Mouse (Mus musculus): Measurements from ENCODE around the gene Dennd4a. TPM values are rescaled to one million over a fixed set of nuclear protein-coding genes. Genes with fewer than 3 reads are reported as not detected.
A peak's percentile ranks its signal among the peaks of the same experiment; 100 is the strongest.
"Not testable (repeated sequence)": the region's sequence is repeated elsewhere in the genome, so short reads cannot be mapped to it uniquely, and the experiment has no call there.

Dennd4a gene
- total RNA-seq, 2 experiments from 2014 or later = 58.2 to 62.8 TPM

- DNase-seq (ENCODE audit: low spot score in 2 of 2) = no peak
- intact Hi-C loops (cut with DNase I) = no loop called here
Measured at GRCm38 (mm10) chr9:64806335-64807060, 4.6 kb upstream of the Dennd4a start.

GRCm38 (mm10) chr9:64807061-64807808, 3.9 kb upstream of the Dennd4a start:
- intact Hi-C loops (cut with DNase I) = no loop called here
- no peak for DNase-seq (ENCODE audit: low spot score in 2 of 2)

DNA sequence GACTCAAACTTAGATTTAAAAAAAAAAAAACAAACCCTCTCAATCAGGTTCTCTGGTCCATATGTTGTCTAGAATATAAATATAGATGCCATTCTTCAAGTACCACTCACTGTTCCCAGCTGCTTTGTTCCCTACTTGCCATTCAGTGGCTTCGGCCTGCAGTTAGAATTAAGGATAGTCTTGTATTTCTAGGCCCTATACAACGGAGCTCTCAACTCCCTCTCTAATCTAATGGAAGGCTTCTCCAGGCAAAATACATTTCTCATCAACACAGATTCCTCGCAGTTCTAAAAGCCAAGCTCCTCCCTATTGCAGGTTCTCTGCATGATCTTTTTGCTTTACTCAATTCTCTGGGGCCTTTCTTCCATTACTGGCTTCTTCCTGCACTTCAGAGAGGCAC, 1.3 kb upstream of the Dennd4a start:
- no peak for DNase-seq (ENCODE audit: low spot score in 2 of 2)
- intact Hi-C loops (cut with DNase I) = loop anchor here (2.0 kb wide), 2 partner anchors 21 to 73 kb away; partner anchors contain the start of gene Rab11a

DNA sequence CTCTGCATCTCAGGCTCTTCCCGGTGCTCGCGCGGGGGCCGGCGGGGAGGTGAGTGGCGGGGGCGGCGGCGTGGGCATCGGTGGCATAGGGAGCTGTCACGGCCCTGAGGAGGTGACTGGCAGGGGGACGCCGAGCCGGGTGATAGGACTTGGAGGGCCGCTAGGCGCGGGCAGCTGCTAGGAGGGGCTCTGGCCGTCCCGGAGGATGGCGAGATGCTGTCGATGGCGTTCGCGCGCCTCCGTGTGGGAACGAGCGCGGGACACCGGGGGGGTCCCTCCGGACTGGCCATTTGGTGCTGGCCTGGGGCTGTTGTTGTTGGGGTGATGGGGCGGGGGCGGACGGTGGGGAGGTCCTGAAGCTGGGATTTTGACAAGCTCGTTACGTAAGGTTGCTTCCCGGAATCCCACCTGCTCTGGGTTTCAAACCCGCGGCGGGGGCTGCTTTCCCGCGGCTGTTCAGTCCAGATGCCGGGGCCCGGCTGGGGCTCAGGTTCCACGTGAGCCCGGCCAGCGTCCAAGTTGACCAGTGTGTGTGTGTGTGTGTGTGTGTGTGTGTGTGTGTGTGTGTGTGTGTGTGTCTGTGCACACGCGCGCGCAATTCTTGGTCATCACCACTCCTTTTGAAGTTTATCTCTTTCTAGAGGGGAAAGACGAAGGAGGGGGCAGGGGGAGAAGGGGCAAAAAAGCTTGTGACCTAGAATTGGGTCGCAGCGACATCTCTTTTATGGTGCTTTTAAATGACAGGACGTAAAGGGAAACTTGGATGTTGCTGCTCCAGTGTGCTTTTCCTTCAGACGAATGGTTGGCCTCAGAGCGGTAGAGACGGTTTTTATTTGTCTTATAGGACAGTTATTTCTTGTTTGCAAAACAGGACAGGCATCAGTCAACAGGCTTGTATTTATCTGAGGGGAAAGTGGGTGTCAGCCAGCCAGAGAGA, 666 bp downstream of the Dennd4a start:
- intact Hi-C loops (cut with DNase I) = loop anchor here (2.0 kb wide), 2 partner anchors 23 to 75 kb away; partner anchors contain the start of gene Rab11a
- DNase-seq (ENCODE audit: low spot score in 2 of 2) = peak; percentile 50 to 52

- no peak for DNase-seq (ENCODE audit: low spot score in 2 of 2)
- intact Hi-C loops (cut with DNase I) = no loop called here
Measured at GRCm38 (mm10) chr9:64812475-64812860, 1.3 kb downstream of the Dennd4a start.

GRCm38 (mm10) chr9:64814273-64814672, 3.1 kb downstream of the Dennd4a start:
- no peak for DNase-seq (ENCODE audit: low spot score in 2 of 2)
- intact Hi-C loops (cut with DNase I) = no loop called here

DNA sequence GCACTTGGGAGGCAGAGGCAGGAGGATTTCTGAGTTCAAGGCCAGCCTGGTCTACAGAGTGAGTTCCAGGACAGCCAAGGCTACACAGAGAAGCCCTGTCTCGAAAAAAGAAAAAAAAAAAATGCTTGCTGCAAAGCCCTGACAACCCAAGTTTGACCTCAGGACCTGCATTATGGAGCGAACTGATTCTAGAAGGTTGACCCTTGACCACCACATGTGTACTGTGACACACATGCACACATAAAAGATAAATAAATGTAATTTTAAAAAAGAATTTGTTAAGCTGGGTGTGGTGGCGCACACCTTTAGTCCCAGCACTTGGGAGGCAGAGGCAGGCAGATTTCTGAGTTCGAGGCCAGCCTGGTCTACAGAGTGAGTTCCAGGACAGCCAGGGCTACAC, 8.5 kb downstream of the Dennd4a start:
- intact Hi-C loops (cut with DNase I) = loop anchor here (5.0 kb wide), 1 partner anchor 477 kb away; the partner anchor contains the start of gene Dis3l
- not testable (repeated sequence) for DNase-seq (ENCODE audit: low spot score in 2 of 2)

GRCm38 (mm10) chr9:64820086-64820795, 9.1 kb downstream of the Dennd4a start:
- DNase-seq (ENCODE audit: low spot score in 2 of 2) = no peak
- intact Hi-C loops (cut with DNase I) = loop anchor here (5.0 kb wide), 1 partner anchor 478 kb away; the partner anchor contains the start of gene Dis3l

- intact Hi-C loops (cut with DNase I) = loop anchor here (5.0 kb wide), 1 partner anchor 480 kb away; the partner anchor contains the start of gene Dis3l
Measured at GRCm38 (mm10) chr9:64822235-64822634, 11.1 kb downstream of the Dennd4a start.

GRCm38 (mm10) chr9:64824389-64825008, 13.4 kb downstream of the Dennd4a start:
- DNase-seq (ENCODE audit: low spot score in 2 of 2) = no peak
- intact Hi-C loops (cut with DNase I) = loop anchor here (5.0 kb wide), 1 partner anchor 482 kb away; the partner anchor contains the start of gene Dis3l

More at GRCm38 (mm10) chr9:64822235-64822634, 11.1 kb downstream of the Dennd4a start:
- no peak for DNase-seq (ENCODE audit: low spot score in 2 of 2)

- intact Hi-C loops (cut with DNase I) = no loop called here
- DNase-seq (ENCODE audit: low spot score in 2 of 2) = no peak
Measured at GRCm38 (mm10) chr9:64830092-64830618, 19.0 kb downstream of the Dennd4a start.

GRCm38 (mm10) chr9:64830641-64831040, 19.5 kb downstream of the Dennd4a start:
- intact Hi-C loops (cut with DNase I) = no loop called here
- no peak for DNase-seq (ENCODE audit: low spot score in 2 of 2)

- DNase-seq (ENCODE audit: low spot score in 2 of 2) = no peak
- intact Hi-C loops (cut with DNase I) = no loop called here
Measured at GRCm38 (mm10) chr9:64831760-64832159, 20.6 kb downstream of the Dennd4a start.

GRCm38 (mm10) chr9:64834418-64834817, 23.3 kb downstream of the Dennd4a start:
- intact Hi-C loops (cut with DNase I) = no loop called here
- DNase-seq (ENCODE audit: low spot score in 2 of 2) = no peak

DNA sequence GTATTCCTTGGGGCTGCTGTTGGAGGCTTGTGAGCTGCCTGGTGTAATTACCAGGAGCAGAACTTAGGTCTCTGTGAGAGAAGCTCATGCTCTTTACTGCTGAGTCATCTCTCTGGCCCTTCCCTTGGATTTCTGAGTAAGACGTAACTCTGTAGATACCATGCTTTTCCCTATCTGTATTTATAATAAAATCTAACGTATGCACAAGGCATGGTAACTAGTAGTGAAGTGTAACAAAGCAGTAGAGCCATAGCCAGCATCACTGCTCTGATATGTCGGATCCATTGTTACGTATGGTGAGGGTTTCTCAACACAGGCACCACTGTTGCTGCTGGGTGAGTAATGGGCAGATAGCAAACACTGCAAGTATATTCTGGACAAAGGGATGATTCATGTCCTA, 34.2 kb downstream of the Dennd4a start:
- no peak for DNase-seq (ENCODE audit: low spot score in 2 of 2)
- intact Hi-C loops (cut with DNase I) = no loop called here

DNA sequence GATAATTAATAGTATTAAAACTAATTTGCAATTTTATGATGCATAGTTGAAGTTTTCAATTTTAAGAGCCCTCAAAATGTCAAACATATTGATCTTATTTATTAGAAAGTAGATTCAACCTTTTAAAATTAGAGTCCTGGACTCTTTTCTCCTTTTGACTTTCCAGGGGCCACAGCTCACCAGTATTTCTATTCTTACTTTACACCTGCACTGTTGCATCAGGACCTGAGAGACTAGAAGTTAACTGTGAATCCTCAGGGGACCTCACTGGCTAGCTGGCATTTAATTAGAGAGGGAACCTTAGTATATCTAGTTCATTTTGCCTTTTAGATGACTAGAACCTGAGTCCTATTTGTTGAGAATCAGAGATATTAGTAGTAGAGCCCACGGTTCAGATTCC, 38.4 kb downstream of the Dennd4a start:
- intact Hi-C loops (cut with DNase I) = no loop called here
- DNase-seq (ENCODE audit: low spot score in 2 of 2) = no peak

- no peak for DNase-seq (ENCODE audit: low spot score in 2 of 2)
- intact Hi-C loops (cut with DNase I) = loop anchor here (10.0 kb wide), 1 partner anchor 75 kb away; no protein-coding TSS in a partner anchor
Measured at GRCm38 (mm10) chr9:64860083-64860482, 48.9 kb downstream of the Dennd4a start.

- intact Hi-C loops (cut with DNase I) = loop anchor here (10.0 kb wide), 1 partner anchor 78 kb away; no protein-coding TSS in a partner anchor
Measured at GRCm38 (mm10) chr9:64862687-64863086, 51.5 kb downstream of the Dennd4a start.

More at GRCm38 (mm10) chr9:64862687-64863086, 51.5 kb downstream of the Dennd4a start:
- DNase-seq (ENCODE audit: low spot score in 2 of 2) = no peak

All from left cerebral cortex, postnatal 36 days (tissue).